Mouse (Mus musculus) testis, adult 2 months (tissue): ENCODE results near the gene Cacnb3. TPM values are rescaled to one million over a fixed set of nuclear protein-coding genes. Genes with fewer than 3 reads are reported as not detected.

Source experiments
- H3K27ac ChIP-seq: fragments of 200-500 bp; 2 replicates; pipeline ENCODE4 v1.5.1; 2012; ENCODE audit warnings: low read depth, low read length; ENCODE audit not compliant: control insufficient read depth, insufficient read depth
- H3K27me3 ChIP-seq: fragments of 200-500 bp; 2 replicates; pipeline ENCODE4 v1.6.1; 2012; ENCODE audit warnings: mild to moderate bottlenecking, low read length, moderate library complexity; ENCODE audit not compliant: control insufficient read depth, insufficient read depth
- H3K36me3 ChIP-seq: fragments of 200-500 bp; 2 replicates; pipeline ENCODE4 v1.6.1; 2012; ENCODE audit warnings: mild to moderate bottlenecking, low read length; ENCODE audit not compliant: control insufficient read depth, insufficient read depth
- H3K4me1 ChIP-seq: fragments of 200-500 bp; 2 replicates; pipeline ENCODE4 v1.6.1; 2012; ENCODE audit warnings: low read length; ENCODE audit not compliant: control insufficient read depth, insufficient read depth
- H3K4me3 ChIP-seq: fragments of 200-500 bp; 2 replicates; pipeline ENCODE4 v1.5.1; 2012; ENCODE audit warnings: low read depth, mild to moderate bottlenecking, low read length, moderate library complexity, mixed read lengths; ENCODE audit not compliant: control insufficient read depth
- CTCF ChIP-seq: fragments of 200-500 bp; IDR thresholded peaks from 2 replicates; pipeline ENCODE4 v1.5.1; 2012; ENCODE audit warnings: low read depth, mild to moderate bottlenecking, inconsistent platforms, low read length, moderate library complexity; ENCODE audit not compliant: control insufficient read depth, insufficient read depth, insufficient replicate concordance
- POLR2A ChIP-seq: fragments of 200-500 bp; IDR thresholded peaks from 2 replicates; pipeline ENCODE4 v1.6.1; 2012; ENCODE audit warnings: low read depth, mild to moderate bottlenecking, inconsistent platforms, low read length, moderate library complexity; ENCODE audit not compliant: control insufficient read depth
- polyA plus RNA-seq: library from polyadenylated mRNA; depleted of rRNA; stranded (reverse); fragments of >200 nt; gene quantifications from 2 replicates; pipeline ENCODE4 v1.2.3, GENCODE M21; 2012

Cacnb3 gene
- polyA plus RNA-seq, 1 experiment: 3.1 TPM

DNA sequence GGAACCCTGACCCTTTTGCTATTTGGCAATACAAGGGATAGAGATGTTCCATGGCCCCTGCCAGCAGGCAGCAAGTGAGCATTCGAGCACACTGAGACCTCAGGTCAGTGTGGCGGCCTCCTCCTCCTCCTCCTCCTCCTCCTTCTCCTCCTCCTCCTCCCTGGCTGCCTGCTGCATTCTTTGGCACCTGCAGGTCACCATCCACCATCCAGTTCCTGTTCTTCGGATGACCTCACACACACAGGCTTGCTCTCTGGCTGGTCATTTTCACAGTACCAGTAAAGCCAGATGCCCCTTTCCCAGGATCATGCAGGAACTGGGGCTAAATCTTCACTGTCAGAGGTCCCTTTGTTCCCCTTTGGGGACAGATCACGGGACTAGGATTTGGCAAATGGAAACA lies 39.2 kb upstream of the Cacnb3 start:
- Histone ChIP-seq H3K4me3 (0 out of 2 replicates have a peak overlapping the region, but pooled peaks have one; percentile 4), H3K4me1 (peaks cover 19% of the 10 kb centered on the region), H3K36me3 (no peaks in the 10 kb centered on the region), H3K27ac (no peak overlapping the region), H3K27me3 (no peaks in the 10 kb centered on the region)
- no peak for TF ChIP-seq POLR2A
- TF ChIP-seq CTCF: no peak

- no peaks in the 10 kb centered on the region for H3K36me3 ChIP-seq
- H3K27me3 ChIP-seq: no peaks in the 10 kb centered on the region
- peaks cover 19% of the 10 kb centered on the region for H3K4me1 ChIP-seq
- TF ChIP-seq CTCF: no peak
- TF ChIP-seq POLR2A: no peak
- H3K27ac ChIP-seq: no peak overlapping the region
- H3K4me3 ChIP-seq: no peak overlapping the region
Measured at GRCm38 (mm10) chr15:98594193-98594592, 36.4 kb upstream of the Cacnb3 start.

DNA sequence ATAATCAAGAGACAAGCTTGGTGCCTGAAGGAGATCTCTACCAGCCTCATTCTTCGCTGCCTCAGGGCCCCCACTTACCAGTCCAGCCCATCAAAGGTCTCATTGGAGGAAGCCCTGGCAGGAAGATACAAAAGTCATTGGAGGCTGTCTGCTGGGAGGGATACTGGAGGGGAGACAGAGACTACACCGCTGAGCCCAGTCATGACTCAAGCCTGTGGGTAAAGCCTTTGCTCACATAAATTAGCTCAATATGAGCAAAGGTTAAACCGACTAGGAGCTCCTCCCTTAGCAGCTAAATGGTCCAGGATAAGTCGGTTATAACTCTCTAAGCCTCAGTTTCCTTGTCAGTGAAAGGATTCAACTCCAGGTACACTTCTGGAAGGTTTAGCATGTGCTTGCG lies 35.6 kb upstream of the Cacnb3 start:
- Histone ChIP-seq H3K4me1 (peaks cover 19% of the 10 kb centered on the region), H3K4me3 (no peak overlapping the region), H3K36me3 (no peaks in the 10 kb centered on the region), H3K27ac (no peak overlapping the region), H3K27me3 (no peaks in the 10 kb centered on the region)
- no peak for TF ChIP-seq CTCF
- no peak for TF ChIP-seq POLR2A

GRCm38 (mm10) chr15:98596609-98597008 lies 34.0 kb upstream of the Cacnb3 start:
- H3K4me1 ChIP-seq: peaks cover 19% of the 10 kb centered on the region
- no peak overlapping the region for H3K27ac ChIP-seq
- H3K36me3 ChIP-seq: no peaks in the 10 kb centered on the region
- no peak overlapping the region for H3K4me3 ChIP-seq
- TF ChIP-seq CTCF: no peak
- no peak for TF ChIP-seq POLR2A
- H3K27me3 ChIP-seq: no peaks in the 10 kb centered on the region

- H3K27ac ChIP-seq: no peak overlapping the region
- TF ChIP-seq POLR2A: no peak
- no peak for TF ChIP-seq CTCF
- H3K36me3 ChIP-seq: no peaks in the 10 kb centered on the region
- no peaks in the 10 kb centered on the region for H3K4me1 ChIP-seq
- no peaks in the 10 kb centered on the region for H3K27me3 ChIP-seq
- no peak overlapping the region for H3K4me3 ChIP-seq
Measured at GRCm38 (mm10) chr15:98600036-98600709, 30.5 kb upstream of the Cacnb3 start.

DNA sequence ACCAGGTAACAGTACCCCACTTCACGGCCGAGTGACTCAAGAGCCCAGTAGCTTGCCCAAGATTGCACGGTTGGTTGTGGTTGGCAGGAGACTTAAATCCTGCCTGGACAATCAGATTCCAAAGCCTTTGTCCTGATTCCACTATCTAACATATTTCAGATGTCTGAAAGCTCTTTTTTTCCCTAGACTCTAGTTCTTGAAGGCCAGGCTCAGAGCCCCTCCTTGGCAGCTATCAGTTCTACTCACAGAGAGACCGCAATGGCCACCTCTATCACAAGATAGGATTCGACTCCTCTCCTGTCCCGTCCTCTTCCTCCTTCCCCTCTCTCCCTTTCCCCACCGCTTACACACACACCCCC lies 28.8 kb upstream of the Cacnb3 start:
- Histone ChIP-seq H3K27me3 (no peaks in the 10 kb centered on the region), H3K36me3 (no peaks in the 10 kb centered on the region), H3K4me3 (no peak overlapping the region), H3K4me1 (no peaks in the 10 kb centered on the region), H3K27ac (no peak overlapping the region)
- TF ChIP-seq CTCF (no peak), POLR2A (no peak)

DNA sequence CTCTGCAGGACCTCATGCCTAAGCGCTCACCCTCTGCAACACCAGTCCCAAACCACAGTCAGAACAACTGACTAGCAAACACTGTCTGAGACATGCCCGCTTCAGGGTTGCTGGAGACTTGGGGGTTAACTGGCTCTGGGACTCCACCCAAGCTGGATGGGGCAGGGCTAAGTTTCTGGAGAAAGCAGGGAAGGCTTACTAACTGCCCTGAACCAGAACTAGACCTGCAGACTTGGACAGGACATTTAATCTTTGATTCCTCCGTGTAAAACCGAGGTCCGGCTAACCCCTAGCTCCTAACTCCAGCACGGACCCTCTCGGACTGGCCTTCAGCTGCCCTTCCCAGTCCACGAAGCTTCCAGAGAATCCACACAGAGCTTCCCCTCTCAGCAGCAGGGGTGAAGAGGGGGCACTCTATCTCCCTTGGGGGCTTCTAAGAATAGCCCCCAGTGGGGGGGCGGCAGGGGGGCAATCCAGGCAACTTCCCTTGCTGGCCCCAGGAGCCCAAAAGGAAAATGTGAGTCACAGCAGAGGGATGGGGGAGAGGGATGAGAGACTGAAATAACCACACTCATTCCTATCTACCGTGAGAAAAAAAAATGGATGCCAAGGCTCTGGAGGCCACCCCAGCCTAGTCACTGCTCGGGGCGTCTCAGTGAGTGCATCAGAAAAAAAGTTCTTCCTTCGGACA lies 28.3 kb upstream of the Cacnb3 start:
- no peaks in the 10 kb centered on the region for H3K27me3 ChIP-seq
- no peaks in the 10 kb centered on the region for H3K36me3 ChIP-seq
- no peak overlapping the region for H3K4me3 ChIP-seq
- TF ChIP-seq POLR2A (no peak), CTCF (no peak)
- H3K27ac ChIP-seq: no peak overlapping the region
- no peaks in the 10 kb centered on the region for H3K4me1 ChIP-seq
